In the genomic region with DNA sequence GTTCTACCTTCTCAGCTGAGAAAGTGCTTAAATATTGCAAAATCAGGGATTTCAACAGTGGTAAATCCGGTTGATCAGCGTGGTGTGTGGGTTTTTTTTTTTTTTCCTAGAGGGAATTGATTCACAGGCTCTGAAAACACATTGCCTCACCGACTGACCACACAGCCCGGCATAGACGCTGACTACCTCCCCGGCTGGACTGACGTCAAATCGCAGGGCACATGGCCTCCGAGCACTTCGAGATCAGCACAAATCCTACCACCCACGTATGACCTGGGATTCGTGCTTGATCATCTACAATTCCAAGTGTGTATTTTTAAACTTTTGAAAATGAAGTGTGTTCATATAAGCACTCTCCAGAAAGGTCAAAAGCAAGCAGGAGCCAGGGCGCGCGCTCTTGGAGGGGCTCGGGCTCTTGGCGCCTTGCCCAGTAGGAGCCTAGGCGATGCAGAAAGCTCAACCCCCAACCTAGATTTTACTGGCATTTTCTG, we compare ENCODE assay signal across 9 mouse cellular contexts.
DNase-seq lines count a peak whose midpoint lies in the region; ATAC-seq lines count a peak whose summit lies in the region.
"Had no signal": no experiment of that assay in that cellular context is flagged by ENCODE, and none has a peak within 500 bp of the region (broad histone marks: within the 10 kb centered on the region; RNA-seq: fewer than 3 reads in every experiment).

No protein-coding gene starts in this region.

- H3K27me3 ChIP-seq in lung, embryonic 16.5 days (ENCODE audit: control insufficient read depth, insufficient read depth, low read depth, low read length): no peaks in the 10 kb centered on the region
- no peaks in the 10 kb centered on the region for H3K27me3 ChIP-seq in midbrain, embryonic 10.5 days (ENCODE audit: low read depth, poor library complexity, severe bottlenecking)

- H3K4me2 ChIP-seq in lung, embryonic 16.5 days (ENCODE audit: low read depth, low read length): peak overlapping the region; percentile 53

- DNase-seq in heart, postnatal 14 days: peak; percentile 4 to 9
- DNase-seq in heart, postnatal 25 days (ENCODE audit: low spot score): no peak
- peak; percentile 17 for DNase-seq in adrenal gland, adult 8-10 months
- DNase-seq in cerebellum, postnatal 25 days: peak; percentile 28 to 43
- DNase-seq in layer of hippocampus, postnatal 10 days (ENCODE audit: low spot score in 2 of 2): no peak
- no peak for DNase-seq in urinary bladder, postnatal 14 days (ENCODE audit: low spot score)
- DNase-seq in midbrain, embryonic 10.5 days (ENCODE audit: low spot score): no peak

- H3K27ac ChIP-seq in lung, embryonic 16.5 days (ENCODE audit: low read length): peak overlapping the region; percentile 52
- no peak overlapping the region for H3K27ac ChIP-seq in midbrain, embryonic 10.5 days (replicated peaks)
- H3K27ac ChIP-seq: layer of hippocampus, adult 2 months had no signal

- peak; percentile 96 for ATAC-seq in lung, embryonic 16.5 days (ENCODE audit: low read depth)

- no peaks in the 10 kb centered on the region for H3K36me3 ChIP-seq in lung, embryonic 16.5 days (ENCODE audit: control insufficient read depth, insufficient read depth, low read length)
- H3K36me3 ChIP-seq in midbrain, embryonic 10.5 days: no peaks in the 10 kb centered on the region

- intact Hi-C loops in heart, postnatal 14 days (cut with DNase I): no loop called here
- intact Hi-C loops in heart, postnatal 25 days (cut with DNase I): no loop called here

- H3K9ac ChIP-seq in lung, embryonic 16.5 days (ENCODE audit: low read length): peak overlapping the region; percentile 9; the same call in 1 of the 2 replicates

- peak overlapping the region; percentile 21; the same call in 1 of the 2 replicates for H3K4me3 ChIP-seq in lung, embryonic 16.5 days (ENCODE audit: low read length)
- H3K4me3 ChIP-seq in midbrain, embryonic 10.5 days: no peak overlapping the region
- H3K4me3 ChIP-seq: layer of hippocampus, adult 2 months had no signal

- peaks cover 13% of the 10 kb centered on the region; the same call in 1 of the 2 replicates for H3K4me1 ChIP-seq in lung, embryonic 16.5 days (replicated peaks; ENCODE audit: control insufficient read depth, insufficient read depth, low read length)
- no peaks in the 10 kb centered on the region for H3K4me1 ChIP-seq in midbrain, embryonic 10.5 days

- WGBS in lung, embryonic 16.5 days: 18% methylated on average over 18 of the region's 18 CpGs
- WGBS in midbrain, embryonic 10.5 days: 93% methylated on average over 18 of the region's 18 CpGs

- no peaks in the 10 kb centered on the region for H3K9me3 ChIP-seq in lung, embryonic 16.5 days (ENCODE audit: control insufficient read depth, low read length)
- no peaks in the 10 kb centered on the region for H3K9me3 ChIP-seq in midbrain, embryonic 10.5 days (replicated peaks)

Comparison
In these comparisons a context has a peak if more than half of its experiments do, and no peak if none do; other contexts are left out.
1. DNase-seq: peak in heart, postnatal 14 days (2 of 2), adrenal gland, adult 8-10 months (single experiment) and cerebellum, postnatal 25 days (2 of 2); none in heart, postnatal 25 days (single experiment), layer of hippocampus, postnatal 10 days (0 of 2), urinary bladder, postnatal 14 days (single experiment) and midbrain, embryonic 10.5 days (single experiment).